Mouse (Mus musculus) spleen, adult 2 months (tissue): ENCODE results near the gene Serpina1b. TPM values are rescaled to one million over a fixed set of nuclear protein-coding genes. Genes with fewer than 3 reads are reported as not detected.
"Not testable (repeated sequence)": the region's sequence is repeated elsewhere in the genome, so short reads cannot be mapped to it uniquely, and the experiment has no call there.

Source experiments
- DNase-seq, 2 experiments: peaks; one replicate each; pipeline versions ENCODE4 v3.0.0 to v3.0.0-alpha.2; 2012 to 2021; ENCODE audit warnings: low spot score in 2 of 2, low read depth in 1 of 2
- H3K27ac ChIP-seq: fragments of 200-500 bp; 2 replicates; pipeline ENCODE4 v1.5.1; 2012; ENCODE audit warnings: low read length, inconsistent platforms; ENCODE audit not compliant: insufficient read depth
- H3K27me3 ChIP-seq: fragments of 200-500 bp; 2 replicates; pipeline ENCODE4 v1.6.1; 2012; ENCODE audit warnings: mild to moderate bottlenecking, moderate library complexity, low read length, inconsistent platforms; ENCODE audit not compliant: control insufficient read depth, insufficient read depth
- H3K36me3 ChIP-seq: fragments of 200-500 bp; 2 replicates; pipeline ENCODE4 v1.6.1; 2012; ENCODE audit warnings: mild to moderate bottlenecking, low read length, inconsistent platforms; ENCODE audit not compliant: control insufficient read depth, insufficient read depth
- H3K4me1 ChIP-seq: fragments of 200-500 bp; 2 replicates; pipeline ENCODE4 v1.6.1; 2011; ENCODE audit warnings: inconsistent platforms; ENCODE audit not compliant: control insufficient read depth, insufficient read depth, insufficient read length
- H3K4me3 ChIP-seq: fragments of 200-500 bp; 2 replicates; pipeline ENCODE4 v1.5.1; 2011; ENCODE audit warnings: mild to moderate bottlenecking, inconsistent platforms; ENCODE audit not compliant: insufficient read depth, insufficient read length; ENCODE audit errors: extremely low read depth
- CTCF ChIP-seq: fragments of 200-500 bp; IDR thresholded peaks from 2 replicates; pipeline ENCODE4 v1.5.1; 2011; ENCODE audit warnings: mild to moderate bottlenecking, inconsistent platforms; ENCODE audit not compliant: insufficient read depth, insufficient read length, insufficient replicate concordance; ENCODE audit errors: extremely low read depth
- POLR2A ChIP-seq: fragments of 200-500 bp; IDR thresholded peaks from 2 replicates; pipeline ENCODE4 v1.6.1; 2011; ENCODE audit warnings: low read depth, low read length, inconsistent platforms
- WGBS: fragments of 180-500 bp; shearing (Covaris S2); methylation state at CpG from one replicate; pipeline ENCODE4 v1.1.7; 2018; 5-methylcytosine and 5-hydroxymethylcytosine counted together
- polyA plus RNA-seq: library from polyadenylated mRNA; depleted of rRNA; stranded (reverse); fragments of >200 nt; gene quantifications from 2 replicates; pipeline ENCODE4 v1.2.3, GENCODE M21; 2012; rRNA removed

Serpina1b gene
- 2.2 and 19.8 TPM in 2 replicates for polyA plus RNA-seq

- not testable (repeated sequence) for H3K27ac ChIP-seq, H3K4me3 ChIP-seq, H3K36me3 ChIP-seq, DNase-seq, H3K27me3 ChIP-seq, H3K4me1 ChIP-seq
- 84% methylated on average over 4 of the region's 4 CpGs for WGBS
Observed at GRCm38 (mm10) chr12:103830273-103830672, at the start of gene Serpina1b. Gene Serpina1b, minus strand, starts transcription at chr12:103830373.

- H3K4me3 ChIP-seq, H3K27ac ChIP-seq, H3K27me3 ChIP-seq, H3K4me1 ChIP-seq, DNase-seq, H3K36me3 ChIP-seq: not testable (repeated sequence)
- 81% methylated on average over 1 of the region's 1 CpGs for WGBS
Observed at GRCm38 (mm10) chr12:103866873-103867272, 36.7 kb upstream of the Serpina1b start.

- not testable (repeated sequence) for H3K27me3 ChIP-seq, H3K36me3 ChIP-seq, H3K4me1 ChIP-seq, DNase-seq, H3K4me3 ChIP-seq, H3K27ac ChIP-seq
- WGBS: 85% methylated on average over 9 of the region's 9 CpGs
Observed at GRCm38 (mm10) chr12:103863101-103863974, 33.2 kb upstream of the Serpina1b start, which contains the start of gene Serpina1a. Gene Serpina1a, minus strand, starts transcription at chr12:103863562.

- WGBS: 58% methylated on average over 3 of the region's 3 CpGs
- no peak for DNase-seq
- no peak overlapping the region for H3K4me3 ChIP-seq
Observed at GRCm38 (mm10) chr12:103860976-103861375, 30.8 kb upstream of the Serpina1b start.

GRCm38 (mm10) chr12:103860571-103860970 lies 30.4 kb upstream of the Serpina1b start:
- H3K4me3 ChIP-seq, H3K27ac ChIP-seq: not testable (repeated sequence)

More at GRCm38 (mm10) chr12:103860976-103861375, 30.8 kb upstream of the Serpina1b start:
- Histone ChIP-seq H3K27me3 (no peaks in the 10 kb centered on the region), H3K27ac (no peak overlapping the region), H3K4me1 (no peaks in the 10 kb centered on the region), H3K36me3 (no peaks in the 10 kb centered on the region)
- no peak for TF ChIP-seq POLR2A
- no peak for TF ChIP-seq CTCF

GRCm38 (mm10) chr12:103859584-103859983 lies 29.4 kb upstream of the Serpina1b start:
- 76% methylated on average over 3 of the region's 3 CpGs for WGBS
- not testable (repeated sequence) for H3K27me3 ChIP-seq

More at GRCm38 (mm10) chr12:103860571-103860970, 30.4 kb upstream of the Serpina1b start:
- not testable (repeated sequence) for H3K4me1 ChIP-seq, DNase-seq, H3K27me3 ChIP-seq, H3K36me3 ChIP-seq
- WGBS: 75% methylated on average over 3 of the region's 4 CpGs

GRCm38 (mm10) chr12:103853032-103853431 lies 22.9 kb upstream of the Serpina1b start:
- not testable (repeated sequence) for H3K4me3 ChIP-seq, H3K4me1 ChIP-seq, H3K27me3 ChIP-seq, DNase-seq, H3K36me3 ChIP-seq, H3K27ac ChIP-seq
- 77% methylated on average over 2 of the region's 2 CpGs for WGBS

More at GRCm38 (mm10) chr12:103859584-103859983, 29.4 kb upstream of the Serpina1b start:
- H3K4me1 ChIP-seq, H3K36me3 ChIP-seq, H3K4me3 ChIP-seq, DNase-seq, H3K27ac ChIP-seq: not testable (repeated sequence)

- not testable (repeated sequence) for H3K4me3 ChIP-seq
Observed at GRCm38 (mm10) chr12:103827661-103828372, 2.4 kb downstream of the Serpina1b start.

GRCm38 (mm10) chr12:103823826-103824225 lies 6.3 kb downstream of the Serpina1b start:
- DNase-seq, H3K27me3 ChIP-seq, H3K4me3 ChIP-seq, H3K36me3 ChIP-seq, H3K4me1 ChIP-seq, H3K27ac ChIP-seq: not testable (repeated sequence)
- 80% methylated on average over 5 of the region's 5 CpGs for WGBS

More at GRCm38 (mm10) chr12:103827661-103828372, 2.4 kb downstream of the Serpina1b start:
- not testable (repeated sequence) for H3K36me3 ChIP-seq, H3K4me1 ChIP-seq, DNase-seq, H3K27me3 ChIP-seq, H3K27ac ChIP-seq
- WGBS: 79% methylated on average over 6 of the region's 6 CpGs

- H3K4me3 ChIP-seq, DNase-seq: not testable (repeated sequence)
- WGBS: 88% methylated on average over 6 of the region's 6 CpGs
Observed at GRCm38 (mm10) chr12:103773246-103773851, 56.8 kb downstream of the Serpina1b start, which contains the start of gene Serpina1d. Gene Serpina1d, minus strand, starts transcription at chr12:103773592.

More at GRCm38 (mm10) chr12:103773246-103773851, 56.8 kb downstream of the Serpina1b start, which contains the start of gene Serpina1d:
- not testable (repeated sequence) for H3K27ac ChIP-seq, H3K4me1 ChIP-seq, H3K36me3 ChIP-seq, H3K27me3 ChIP-seq
